Mouse (Mus musculus) fibroblast of lung, adult 2 months (primary cell): ENCODE results near the gene Tent4b.

Experiments
- DNase-seq: peaks from one replicate; pipeline ENCODE4 v3.0.0-alpha.2; 2011; ENCODE audit warnings: low read depth

Tent4b gene

DNA sequence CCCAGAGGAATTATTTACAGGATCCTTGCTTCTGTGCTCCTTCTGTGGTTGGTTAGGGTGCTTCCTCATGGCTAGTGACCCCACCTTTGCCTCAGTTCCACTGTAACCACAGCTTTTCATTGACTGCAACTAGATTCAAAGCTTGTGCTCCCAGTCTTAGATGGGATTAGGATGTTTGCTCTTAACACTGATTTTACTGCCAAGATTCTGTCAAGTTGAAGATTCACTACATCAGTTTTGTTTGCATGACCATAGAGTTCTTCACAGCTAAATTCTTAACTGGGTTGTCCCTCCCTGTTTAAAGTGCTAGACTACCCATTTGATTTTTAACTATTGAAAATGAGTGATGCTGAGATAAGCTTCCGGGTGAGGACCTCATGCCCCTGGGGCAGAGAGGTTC is 29.3 kb downstream of the Tent4b start:
- DNase-seq: no peak

DNA sequence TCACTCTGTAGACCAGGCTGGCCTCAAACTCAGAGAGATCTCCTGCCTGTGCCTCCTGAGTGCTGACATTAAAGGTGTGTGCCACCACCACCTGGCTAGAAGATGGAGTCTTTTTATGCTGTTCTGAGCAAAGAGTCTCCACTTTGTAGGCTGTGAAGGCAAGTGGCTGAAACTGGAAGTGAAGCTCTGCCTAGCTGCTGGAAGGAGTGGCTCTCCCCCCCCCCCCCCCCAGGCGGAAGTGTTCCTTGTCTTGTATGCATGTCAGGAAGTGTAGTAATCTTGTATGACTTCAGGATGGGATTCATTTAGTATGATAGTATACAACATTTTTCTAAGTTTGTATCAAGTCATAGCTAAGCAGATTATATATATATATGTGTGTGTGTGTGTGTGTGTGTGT is 29.8 kb downstream of the Tent4b start:
- no peak for DNase-seq

DNA sequence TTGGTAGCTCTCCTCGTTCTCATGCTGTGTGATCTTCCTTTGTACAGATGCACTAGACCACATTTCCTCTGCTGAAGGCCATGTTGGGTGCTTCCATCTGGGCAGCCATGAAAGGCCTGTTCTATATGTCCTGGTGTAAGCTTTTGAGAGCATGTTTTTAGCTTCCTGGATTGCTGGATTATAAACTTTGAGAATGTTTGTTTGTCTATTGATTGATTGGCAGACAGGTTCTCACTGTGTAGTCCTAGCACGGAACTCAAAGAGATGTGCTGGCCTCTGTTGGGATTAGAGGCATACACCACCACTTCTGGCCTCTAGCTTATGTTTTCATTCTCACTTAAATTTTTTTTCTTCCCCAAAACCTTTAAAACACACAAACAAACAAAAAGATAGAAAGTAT is 37.7 kb downstream of the Tent4b start:
- DNase-seq: no peak

DNA sequence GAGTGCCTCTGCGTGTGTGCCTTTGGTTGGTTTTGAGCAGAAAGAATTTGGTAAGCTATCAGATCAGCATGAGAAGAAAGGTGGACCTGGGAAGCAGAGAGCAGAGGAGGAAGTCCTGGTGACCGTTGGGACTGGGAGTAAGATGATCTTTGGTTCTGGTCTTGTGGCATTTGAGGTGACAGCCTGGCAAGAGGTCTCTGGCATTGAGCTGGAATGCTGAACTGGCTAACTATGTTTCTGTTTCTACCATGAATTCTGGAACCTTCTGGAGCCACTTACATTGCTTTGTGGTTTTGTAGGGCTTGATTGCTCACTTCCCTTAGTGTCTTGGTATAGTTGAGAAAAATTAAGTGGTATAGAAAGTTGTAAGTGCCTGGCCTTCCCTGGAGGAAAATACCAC is 38.6 kb downstream of the Tent4b start:
- no peak for DNase-seq

DNA sequence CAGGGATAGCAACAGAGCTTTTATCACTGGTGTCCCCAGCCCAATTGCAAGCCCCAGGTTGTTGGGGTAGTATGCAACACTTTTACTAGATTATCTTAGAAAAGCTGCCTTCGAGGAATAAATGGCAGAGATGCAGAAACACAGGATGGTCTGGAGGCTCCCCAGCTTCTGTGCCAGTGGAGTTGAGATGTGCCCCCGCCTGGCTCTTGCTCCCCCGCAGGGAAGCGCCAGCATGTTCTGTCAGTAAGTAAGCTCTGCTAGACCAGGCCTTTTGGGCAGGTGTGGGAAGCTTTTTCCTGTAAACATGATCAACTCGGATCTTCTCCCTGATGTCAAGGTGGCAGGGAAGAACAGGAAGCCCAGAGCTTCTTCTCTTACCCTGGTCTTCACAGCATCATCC is 40.3 kb downstream of the Tent4b start:
- no peak for DNase-seq

DNA sequence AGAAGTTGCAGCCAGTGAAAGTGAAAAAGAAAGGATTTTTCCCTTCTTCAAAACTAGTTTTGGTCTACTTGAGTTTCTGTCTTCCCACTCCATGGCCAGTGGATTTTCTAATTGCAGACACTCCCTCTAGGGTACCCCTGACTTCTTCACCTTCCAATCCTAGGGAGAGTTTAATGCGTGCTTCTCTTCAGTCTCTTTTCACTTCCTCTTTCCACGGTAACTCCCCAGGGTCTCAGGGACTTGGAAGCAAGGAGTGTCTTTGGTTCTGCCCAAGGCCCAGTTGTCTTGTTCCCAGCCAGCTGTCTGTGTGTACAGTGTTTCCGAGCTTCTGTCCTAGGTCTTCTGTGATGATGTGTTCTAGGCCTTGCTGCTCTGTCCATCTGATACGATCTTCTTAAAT is 42.9 kb downstream of the Tent4b start:
- DNase-seq: no peak

DNA sequence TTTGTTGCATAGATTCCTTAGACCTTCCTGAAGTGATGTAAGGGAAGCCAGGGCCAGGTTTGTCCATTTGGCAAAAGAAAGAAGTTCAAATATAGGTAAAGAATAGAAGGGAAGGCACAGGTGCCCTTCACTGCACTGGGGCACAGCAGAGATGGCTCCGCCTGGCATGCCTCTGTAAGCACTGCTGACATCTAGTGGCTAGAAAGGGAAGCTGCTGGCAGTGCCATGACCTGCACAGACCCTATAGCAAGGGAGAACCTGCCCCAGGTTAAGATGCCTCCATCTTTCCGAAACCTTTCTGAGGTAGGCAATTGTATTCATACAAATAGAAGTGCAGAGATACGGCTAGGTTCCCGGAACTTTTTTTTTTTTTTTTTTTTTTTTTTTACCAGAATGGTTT is 45.3 kb downstream of the Tent4b start:
- DNase-seq: no peak

DNA sequence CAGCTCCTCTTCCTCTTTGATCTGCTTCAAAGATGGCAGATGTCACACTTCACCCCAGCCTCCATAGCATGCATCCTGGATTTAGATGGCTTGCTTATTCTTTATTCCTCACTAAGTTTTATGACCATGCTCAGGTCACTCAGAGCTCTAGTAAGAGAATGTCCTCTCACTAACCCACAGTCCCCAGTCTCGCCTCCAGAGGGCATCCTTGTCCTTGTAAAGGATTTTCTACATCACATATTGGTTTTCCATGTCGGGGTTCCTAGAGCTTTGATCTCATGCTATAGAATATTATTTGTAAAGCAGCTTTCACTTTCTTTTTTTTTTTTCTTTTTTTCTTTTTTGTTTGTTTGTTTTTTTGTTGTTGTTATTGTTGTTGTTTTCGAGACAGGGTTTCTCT is 53.8 kb downstream of the Tent4b start:
- no peak for DNase-seq

DNA sequence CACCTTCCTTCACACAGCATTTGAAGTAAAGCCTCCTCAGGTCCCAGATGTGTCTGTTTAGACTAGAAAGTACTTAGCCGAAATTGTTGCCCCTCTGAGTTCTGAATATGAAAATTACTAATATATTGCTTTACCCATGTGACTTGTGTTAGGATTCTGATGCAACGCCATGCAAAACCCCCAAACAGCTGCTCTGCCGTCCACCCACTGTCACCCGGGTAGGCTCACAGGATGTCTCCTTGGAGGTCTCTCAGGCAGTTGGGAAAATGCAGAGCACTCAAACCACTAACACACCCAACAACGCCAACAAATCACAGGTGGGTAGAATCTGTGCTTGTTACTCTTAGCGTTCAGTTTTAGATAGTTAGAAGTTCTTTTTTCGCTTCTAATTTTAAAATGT is 55.9 kb downstream of the Tent4b start:
- DNase-seq: no peak

DNA sequence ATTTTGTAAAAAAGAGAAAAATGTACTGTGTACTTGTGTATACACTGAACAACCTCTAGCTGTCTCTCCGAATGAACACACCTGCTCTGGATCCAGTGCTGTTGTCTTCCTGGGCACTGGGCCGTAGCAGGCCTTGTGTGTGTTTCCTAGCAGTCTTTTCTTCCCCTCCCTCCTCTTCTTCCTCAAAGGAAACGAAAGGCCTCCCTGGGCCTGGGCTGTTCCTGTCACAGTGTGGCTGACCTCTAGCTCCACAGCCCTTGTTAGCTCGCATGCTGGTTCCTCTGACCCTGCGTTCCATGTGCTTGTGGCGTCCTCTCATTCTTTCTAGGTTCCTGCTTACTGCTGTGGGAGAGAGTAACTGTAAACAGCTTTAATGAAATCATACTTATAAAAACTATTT is 59.0 kb downstream of the Tent4b start:
- no peak for DNase-seq

DNA sequence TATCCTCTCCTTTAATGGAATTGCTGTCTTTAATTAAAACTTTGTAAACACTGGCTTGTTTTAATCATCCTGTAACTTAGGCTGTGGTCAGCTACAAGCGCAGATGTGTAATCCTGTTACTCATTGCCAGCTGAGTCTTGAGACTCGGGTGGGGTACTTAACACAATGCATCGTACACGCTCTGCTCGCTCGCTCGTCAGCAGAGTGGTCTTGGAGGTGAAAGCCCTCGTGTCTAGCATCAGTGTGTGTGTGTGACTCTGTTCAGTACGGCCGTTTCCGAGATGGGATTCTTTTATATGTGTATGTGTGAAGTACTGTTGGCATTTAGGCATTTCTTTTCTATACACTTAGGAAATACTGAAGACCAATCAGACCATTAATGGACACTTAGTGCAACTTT is 59.5 kb downstream of the Tent4b start:
- DNase-seq: no peak

DNA sequence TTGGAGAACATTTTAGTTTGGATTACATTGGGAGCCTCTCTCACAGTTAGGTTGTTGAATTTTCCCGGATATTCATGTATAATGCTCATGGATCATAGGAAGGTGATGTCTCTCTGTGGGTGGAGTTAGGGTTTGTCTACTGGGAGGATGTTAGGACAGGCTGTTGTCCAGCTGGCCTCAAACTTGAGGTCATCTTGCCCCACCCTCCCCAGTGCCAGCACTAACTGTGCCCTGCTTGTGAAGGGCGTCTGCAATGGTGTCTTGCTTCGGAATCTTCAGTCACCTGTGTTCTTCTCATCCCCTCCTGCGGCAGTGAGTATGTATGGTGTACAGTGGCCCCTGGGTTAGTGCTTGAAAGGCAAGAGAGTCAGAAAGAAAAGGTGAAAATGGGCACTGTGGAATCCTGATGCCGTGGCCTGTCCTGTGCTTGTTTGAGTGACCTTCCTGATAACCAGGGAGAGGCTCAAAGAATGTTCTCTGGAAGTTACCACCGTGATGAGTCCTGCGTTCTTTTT is 61.5 kb downstream of the Tent4b start:
- DNase-seq: no peak

DNA sequence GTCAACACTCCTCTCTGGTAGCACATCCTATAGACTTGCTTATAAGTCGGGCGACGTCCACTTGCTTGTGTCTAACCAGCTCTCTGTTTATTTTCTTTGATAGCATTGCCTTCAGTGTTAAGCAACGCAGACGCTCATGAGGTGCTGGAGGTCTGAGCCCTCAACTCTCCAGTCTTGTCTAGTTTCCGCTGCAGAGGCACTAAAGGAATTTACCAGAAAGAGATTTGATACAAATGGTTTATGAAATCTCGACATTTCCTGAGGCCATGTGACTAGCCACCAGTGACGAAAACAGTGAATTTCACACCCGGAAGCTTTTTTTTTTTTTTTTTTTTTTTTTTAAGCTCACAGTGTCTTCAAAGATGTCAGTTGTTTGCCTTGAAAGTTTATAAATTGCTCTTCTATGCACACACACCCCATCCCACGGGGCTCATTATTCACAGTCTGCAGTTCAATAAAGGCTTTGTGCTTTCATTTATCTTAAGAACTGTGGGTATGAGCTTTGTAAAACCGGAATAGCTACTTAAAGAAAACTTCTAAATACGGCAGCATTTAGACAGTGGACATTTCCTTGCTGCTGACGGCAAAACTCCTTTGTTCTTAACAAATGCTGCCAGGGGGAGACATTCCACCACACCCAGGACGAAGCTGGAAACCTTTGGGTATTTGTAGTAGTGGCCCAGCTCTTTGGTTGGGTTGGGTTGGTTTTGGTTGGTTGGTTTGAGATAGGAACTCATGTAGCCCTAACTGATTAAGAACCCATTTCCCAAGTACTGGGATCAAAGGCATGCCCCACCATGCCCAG is 64.0 kb downstream of the Tent4b start:
- no peak for DNase-seq

DNA sequence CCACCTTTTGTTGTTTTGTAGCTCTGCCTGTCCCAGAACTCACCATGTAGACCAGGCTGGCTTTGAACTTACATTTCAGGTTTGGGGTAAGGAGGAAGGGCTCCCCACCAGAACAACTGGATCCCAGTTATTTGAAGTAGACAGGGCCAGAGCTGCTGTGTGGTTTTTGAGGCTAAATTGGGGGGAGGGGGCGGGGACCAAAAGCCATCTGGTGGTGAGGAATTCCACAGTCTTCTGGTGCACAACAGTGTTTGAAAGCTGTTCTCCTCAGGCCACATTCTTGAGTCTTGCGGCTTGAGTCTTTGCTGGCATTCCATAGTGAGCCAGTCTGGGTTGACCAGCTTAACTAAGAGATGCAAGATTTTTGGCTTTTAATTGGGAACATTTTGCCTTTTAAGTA is 66.5 kb downstream of the Tent4b start:
- DNase-seq: no peak

DNA sequence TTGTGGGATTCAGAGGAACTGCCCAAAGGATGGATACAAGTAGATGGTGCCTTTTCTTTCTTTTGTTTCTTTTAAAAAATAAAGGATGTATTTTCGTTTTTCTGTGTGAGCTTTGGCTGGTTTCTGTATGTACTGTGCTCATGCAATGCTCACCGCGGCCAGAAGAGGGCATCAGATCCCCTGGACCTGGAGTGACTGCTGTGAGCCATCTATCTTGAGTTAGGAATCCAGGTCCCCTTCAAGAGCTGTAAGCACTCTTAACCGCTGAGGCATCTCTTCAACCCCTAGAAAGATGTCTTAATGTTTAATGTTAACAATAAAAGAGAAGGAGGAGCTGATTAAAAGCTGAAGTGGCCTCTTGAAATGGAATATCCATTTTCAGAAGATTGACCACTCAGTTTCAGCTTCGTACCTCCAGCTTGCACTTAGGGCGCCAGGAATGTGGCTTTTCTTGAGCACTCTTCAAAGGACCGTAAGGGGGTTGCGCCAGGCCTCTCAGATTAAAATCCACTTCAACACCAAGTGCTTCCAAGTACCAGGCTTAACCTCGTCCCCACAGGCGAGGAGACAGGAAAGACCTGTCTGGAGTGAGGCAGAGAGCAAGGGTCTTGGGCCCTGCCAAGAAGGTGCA is 67.3 kb downstream of the Tent4b start:
- no peak for DNase-seq

DNA sequence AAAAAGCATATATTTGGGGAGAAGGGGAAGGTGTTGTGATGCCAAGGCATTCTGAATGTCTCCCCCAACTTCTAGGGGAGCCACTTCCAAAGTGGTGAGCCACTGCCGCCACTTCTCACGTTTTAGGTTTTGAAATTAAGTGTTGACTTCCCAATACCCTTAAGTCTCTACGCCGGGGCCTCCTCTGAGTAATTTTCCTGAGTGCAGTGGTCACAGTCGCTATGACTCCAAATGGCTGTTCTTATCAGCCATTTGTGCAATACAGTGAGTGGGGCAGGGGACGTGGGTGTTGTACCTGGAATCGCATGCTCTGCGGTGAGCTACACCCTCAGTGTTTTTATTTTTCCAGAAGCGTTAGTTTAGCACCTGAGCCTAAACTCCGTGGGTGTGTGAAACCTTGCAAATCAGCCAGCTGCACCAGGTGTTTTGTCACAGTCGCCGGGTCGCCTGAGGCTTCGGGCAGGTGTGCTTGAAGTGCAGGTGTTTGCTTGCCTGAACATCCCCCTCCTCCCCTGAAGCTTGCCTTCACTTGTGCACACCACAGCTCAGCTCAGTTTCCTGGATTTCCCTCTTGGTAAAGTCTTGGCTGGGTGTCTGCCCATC is 67.9 kb downstream of the Tent4b start:
- no peak for DNase-seq

DNA sequence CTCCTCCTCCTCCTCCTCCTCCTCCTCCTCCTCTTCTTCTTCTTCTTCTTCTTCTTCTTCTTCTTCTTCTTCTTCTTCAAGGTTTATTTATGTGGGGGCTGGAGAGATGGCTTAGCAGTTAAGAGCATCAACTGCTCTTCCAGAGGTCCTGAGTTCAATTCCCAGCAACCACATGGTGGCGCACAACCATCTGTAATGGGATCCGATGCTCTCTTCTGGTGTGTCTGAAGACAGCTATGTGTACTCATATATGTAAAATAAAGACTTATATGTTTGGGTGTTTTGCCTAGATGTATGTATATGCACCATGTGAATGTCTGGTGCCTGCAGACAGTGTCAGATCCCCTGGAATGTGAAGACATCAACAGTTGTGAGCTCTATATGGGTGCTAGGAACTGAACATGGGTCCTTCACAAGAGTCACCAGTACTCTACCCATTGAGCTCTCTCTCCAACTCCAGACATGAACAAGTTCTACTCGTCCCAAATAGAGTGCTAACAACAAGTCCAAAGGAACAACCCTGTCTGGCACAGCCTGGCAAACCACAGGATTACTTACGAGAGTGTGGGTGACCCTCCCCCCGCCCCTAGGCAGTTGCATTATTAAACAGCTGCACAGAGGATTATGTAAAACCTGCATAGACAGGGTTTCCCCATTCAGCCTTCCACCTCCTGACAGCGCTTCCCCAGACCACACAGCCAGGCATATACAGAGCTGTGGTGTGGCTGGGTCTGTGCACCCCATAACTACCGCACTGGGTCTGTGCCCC is 70.3 kb downstream of the Tent4b start:
- DNase-seq: no peak

DNA sequence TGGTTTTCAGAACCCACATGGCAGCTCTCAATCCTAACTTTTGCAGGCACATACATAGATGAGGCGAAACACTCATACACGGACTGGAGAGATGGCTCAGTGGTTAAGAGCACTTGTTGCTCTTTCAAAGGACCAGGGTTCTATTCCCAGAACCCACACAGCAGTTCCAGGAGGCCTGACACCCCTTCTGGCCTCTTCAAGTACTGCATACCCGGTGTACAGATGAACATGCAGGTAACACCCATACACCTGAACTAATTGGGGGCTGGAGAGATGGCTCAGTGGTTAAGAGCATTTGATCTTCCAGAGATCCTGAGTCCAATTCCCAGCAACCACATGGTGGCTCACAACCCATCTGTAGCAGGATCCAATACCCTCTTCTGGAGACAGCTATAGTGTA is 71.1 kb downstream of the Tent4b start:
- DNase-seq: no peak

DNA sequence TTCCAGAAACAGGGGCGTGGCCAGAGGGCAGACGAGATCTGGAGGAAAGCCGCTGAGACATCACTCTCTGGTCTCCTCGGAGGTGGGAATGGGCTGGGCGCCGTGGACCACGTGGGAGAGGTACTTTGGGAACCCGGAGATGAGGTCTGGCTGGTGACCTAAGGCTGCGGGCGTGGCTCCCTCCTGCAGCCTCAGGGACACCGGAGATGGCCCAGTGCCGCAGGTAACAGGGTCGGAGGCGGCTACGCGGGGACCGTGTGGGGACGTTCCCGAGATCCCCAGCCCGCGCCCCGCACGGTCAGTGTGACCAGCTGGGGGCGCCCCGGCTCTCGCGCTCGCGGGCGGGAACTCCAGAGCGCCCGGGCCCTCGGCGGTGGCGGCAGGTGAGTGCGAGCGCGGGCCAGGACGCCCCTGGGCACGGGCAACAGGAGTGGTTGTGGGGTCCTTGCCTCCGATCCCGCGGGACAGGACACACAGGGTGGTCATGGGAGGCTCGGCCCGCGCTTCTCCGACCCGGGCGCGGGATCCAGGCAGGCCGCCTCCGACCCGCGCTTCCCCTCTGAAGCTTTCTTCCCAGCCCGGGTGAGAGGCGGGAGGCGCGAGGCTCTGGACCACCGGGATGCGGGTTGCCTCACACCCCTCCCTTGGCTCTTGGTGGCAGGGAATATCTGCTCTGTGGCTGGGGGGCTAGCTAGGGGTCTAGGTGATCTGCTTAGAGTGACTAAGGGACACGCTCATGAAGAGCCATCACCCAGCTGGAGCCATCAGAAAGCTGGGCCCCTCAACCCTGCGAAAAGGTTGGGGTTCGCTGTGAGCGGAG is 73.4 kb downstream of the Tent4b start, which contains the start of gene Adcy7:
Gene Adcy7, plus strand, starts transcription at position 173 of the 820 bp plus-strand sequence.
- DNase-seq: no peak

DNA sequence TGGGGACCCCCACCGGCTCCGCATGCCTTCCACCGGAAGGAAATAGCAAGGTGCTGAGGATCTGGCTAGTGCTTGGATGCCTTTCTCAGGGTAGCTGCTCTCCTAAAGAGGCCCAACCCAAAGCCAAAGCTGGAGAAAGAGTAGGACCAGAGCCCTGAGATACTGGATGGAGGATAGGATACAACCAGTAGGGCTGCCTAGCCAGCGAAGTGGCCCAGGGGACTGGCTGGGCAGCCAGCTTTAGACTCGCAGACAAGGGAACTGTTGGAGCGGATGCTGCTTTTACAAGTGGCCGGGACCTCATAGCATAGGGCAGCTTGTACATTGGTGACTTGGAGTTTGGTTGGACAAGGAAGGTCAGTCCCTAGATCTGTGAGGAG is 74.0 kb downstream of the Tent4b start:
- no peak for DNase-seq

DNA sequence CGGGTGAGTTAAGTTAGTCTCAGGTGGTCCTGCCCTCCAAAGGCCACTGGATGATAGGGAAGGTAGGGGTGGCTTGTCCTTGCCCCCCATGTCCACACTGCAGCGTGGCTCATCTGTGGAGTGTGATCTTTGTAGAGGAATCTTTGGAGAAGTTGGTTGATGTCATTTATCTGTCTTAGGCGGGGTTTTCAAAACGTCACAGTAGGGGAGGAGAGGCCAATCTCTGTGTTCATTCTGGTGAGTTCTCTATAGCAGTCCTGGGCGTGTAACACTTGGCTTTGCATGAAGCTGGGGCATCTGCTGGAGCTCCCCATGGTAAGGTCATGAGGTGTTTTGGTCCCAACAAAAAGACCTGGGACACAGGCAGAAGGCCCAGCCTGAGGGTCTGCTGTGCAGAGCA is 75.1 kb downstream of the Tent4b start:
- no peak for DNase-seq

DNA sequence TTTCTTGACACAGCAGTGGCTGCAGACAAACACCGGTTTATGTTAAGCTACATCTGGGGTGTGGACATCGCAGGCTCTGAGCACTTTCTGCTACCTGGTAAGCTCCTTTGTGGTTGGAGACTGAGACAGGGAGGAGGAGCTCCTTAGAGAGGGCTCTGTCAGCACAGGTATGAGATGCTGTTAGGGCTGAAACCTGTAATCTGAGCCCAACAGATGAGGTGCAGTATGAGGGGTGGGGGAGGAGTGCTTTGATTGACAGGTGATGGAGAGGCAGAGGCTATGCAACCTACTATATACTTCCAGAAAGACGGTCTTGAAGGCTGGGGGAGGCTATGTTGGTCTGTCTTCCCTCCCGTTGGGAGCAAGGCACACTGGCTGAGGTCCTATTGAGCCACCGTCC is 80.2 kb downstream of the Tent4b start:
- DNase-seq: no peak
